Mouse (Mus musculus): ENCODE results near the gene Khk. TPM values are rescaled to one million over a fixed set of nuclear protein-coding genes. Genes with fewer than 3 reads are reported as not detected.
A peak's percentile ranks its signal among the peaks of the same experiment; 100 is the strongest.

The Khk gene
- polyA plus RNA-seq, 1 experiment, result 579 TPM

DNA sequence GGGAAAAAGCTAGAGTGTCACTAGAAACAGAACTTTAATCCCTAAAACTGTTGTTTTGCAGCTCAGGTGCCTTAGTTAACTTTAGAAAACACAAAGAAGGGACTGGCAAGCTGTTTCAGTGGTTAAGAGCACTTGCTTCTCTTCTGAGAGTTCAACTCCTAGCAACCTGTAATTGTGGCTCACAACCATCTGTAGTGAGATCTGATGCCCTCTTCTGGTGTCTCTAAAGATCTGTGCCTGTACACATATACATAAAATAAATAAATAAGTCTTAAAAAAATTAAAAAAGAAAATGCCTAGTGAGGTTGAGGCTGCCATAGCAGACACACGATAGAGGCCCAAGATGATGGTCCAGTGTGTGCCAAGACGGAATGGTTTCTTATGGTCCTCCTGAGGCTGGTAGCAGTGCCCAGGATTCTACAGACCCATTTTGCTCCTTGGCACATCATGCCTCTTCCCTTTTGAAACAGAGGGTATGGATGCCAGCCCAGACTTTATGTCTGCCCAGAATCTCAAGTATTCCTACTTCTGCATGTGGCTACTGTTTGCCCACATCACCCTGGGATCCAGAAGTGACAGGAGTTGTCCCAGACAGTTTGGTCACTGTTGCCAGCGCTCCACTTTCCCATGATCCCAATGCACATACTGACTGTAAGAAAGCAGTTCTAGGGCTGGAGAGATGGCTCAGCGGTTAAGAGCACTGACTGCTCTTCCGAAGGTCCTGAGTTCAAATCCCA, 13.7 kb downstream of the Khk start:
- TF ChIP-seq CTCF (IDR thresholded peaks at IDR 0.05; ENCODE audit: extremely low read depth, insufficient read length, insufficient replicate concordance, low read depth, low read length) (no peak), POLR2A (IDR thresholded peaks at IDR 0.05; ENCODE audit: low read depth, low read length) (no peak)
- WGBS, result 90% methylated on average over 5 of the region's 5 CpGs
- Histone ChIP-seq H3K36me3 (ENCODE audit: control insufficient read depth, insufficient read depth, low read length) (peaks cover 22% of the 10 kb centered on the region), H3K27ac (ENCODE audit: insufficient read depth, low read depth, low read length) (no peak overlapping the region), H3K4me3 (ENCODE audit: low read depth, low read length) (no peak overlapping the region), H3K4me1 (ENCODE audit: control insufficient read depth, insufficient read depth, insufficient read length, low read length) (no peaks in the 10 kb centered on the region; the same call in 1 of the 2 replicates), H3K27me3 (ENCODE audit: control insufficient read depth, insufficient read depth, low read length) (no peaks in the 10 kb centered on the region)

- no peak for TF ChIP-seq POLR2A (IDR thresholded peaks at IDR 0.05; ENCODE audit: low read depth, low read length)
- TF ChIP-seq CTCF (IDR thresholded peaks at IDR 0.05; ENCODE audit: extremely low read depth, insufficient read length, insufficient replicate concordance, low read depth, low read length), result peak; percentile 61; the same call in 1 of the 2 replicates
- H3K27ac ChIP-seq (ENCODE audit: insufficient read depth, low read depth, low read length), result no peak overlapping the region
- peaks cover 13% of the 10 kb centered on the region; the same call in 1 of the 2 replicates for H3K4me1 ChIP-seq (ENCODE audit: control insufficient read depth, insufficient read depth, insufficient read length, low read length)
- H3K36me3 ChIP-seq (ENCODE audit: control insufficient read depth, insufficient read depth, low read length), result no peaks in the 10 kb centered on the region; the same call in 1 of the 2 replicates
- no peak overlapping the region for H3K4me3 ChIP-seq (ENCODE audit: low read depth, low read length)
- 83% methylated on average over 2 of the region's 2 CpGs for WGBS
- no peaks in the 10 kb centered on the region for H3K27me3 ChIP-seq (ENCODE audit: control insufficient read depth, insufficient read depth, low read length)
Observed at GRCm38 (mm10) chr5:30943004-30943403, 21.8 kb downstream of the Khk start.

- Histone ChIP-seq H3K27ac (ENCODE audit: insufficient read depth, low read depth, low read length) (peak overlapping the region; percentile 91), H3K36me3 (ENCODE audit: control insufficient read depth, insufficient read depth, low read length) (no peaks in the 10 kb centered on the region), H3K4me3 (ENCODE audit: low read depth, low read length) (peak overlapping the region; percentile 69), H3K4me1 (ENCODE audit: control insufficient read depth, insufficient read depth, insufficient read length, low read length) (peaks cover 13% of the 10 kb centered on the region; the same call in 1 of the 2 replicates), H3K27me3 (ENCODE audit: control insufficient read depth, insufficient read depth, low read length) (no peaks in the 10 kb centered on the region)
- WGBS, result 63% methylated on average over 6 of the region's 6 CpGs
- TF ChIP-seq CTCF (IDR thresholded peaks at IDR 0.05; ENCODE audit: extremely low read depth, insufficient read length, insufficient replicate concordance, low read depth, low read length) (no peak), POLR2A (IDR thresholded peaks at IDR 0.05; ENCODE audit: low read depth, low read length) (no peak)
Observed at GRCm38 (mm10) chr5:30944344-30944743, 23.1 kb downstream of the Khk start.

- Histone ChIP-seq H3K27ac (ENCODE audit: insufficient read depth, low read depth, low read length) (peak within 1 kb of the TSS; percentile 91), H3K4me1 (ENCODE audit: control insufficient read depth, insufficient read depth, insufficient read length, low read length) (peaks cover 13% of the 10 kb centered on the region; the same call in 1 of the 2 replicates), H3K27me3 (ENCODE audit: control insufficient read depth, insufficient read depth, low read length) (no peaks in the 10 kb centered on the region), H3K4me3 (ENCODE audit: low read depth, low read length) (peak within 1 kb of the TSS; percentile 69), H3K36me3 (ENCODE audit: control insufficient read depth, insufficient read depth, low read length) (no peaks in the 10 kb centered on the region)
- WGBS, result 5% methylated on average over 44 of the region's 44 CpGs
- peak; percentile 49; the same call in 1 of the 2 replicates for TF ChIP-seq POLR2A (IDR thresholded peaks at IDR 0.05; ENCODE audit: low read depth, low read length)
- TF ChIP-seq CTCF (IDR thresholded peaks at IDR 0.05; ENCODE audit: extremely low read depth, insufficient read length, insufficient replicate concordance, low read depth, low read length), result peak; percentile 51; the same call in 1 of the 2 replicates
Observed at GRCm38 (mm10) chr5:30944956-30945781, 23.9 kb downstream of the Khk start, which contains the start of gene Cgref1. TSS of gene Cgref1 (minus strand) at chr5:30945591.

DNA sequence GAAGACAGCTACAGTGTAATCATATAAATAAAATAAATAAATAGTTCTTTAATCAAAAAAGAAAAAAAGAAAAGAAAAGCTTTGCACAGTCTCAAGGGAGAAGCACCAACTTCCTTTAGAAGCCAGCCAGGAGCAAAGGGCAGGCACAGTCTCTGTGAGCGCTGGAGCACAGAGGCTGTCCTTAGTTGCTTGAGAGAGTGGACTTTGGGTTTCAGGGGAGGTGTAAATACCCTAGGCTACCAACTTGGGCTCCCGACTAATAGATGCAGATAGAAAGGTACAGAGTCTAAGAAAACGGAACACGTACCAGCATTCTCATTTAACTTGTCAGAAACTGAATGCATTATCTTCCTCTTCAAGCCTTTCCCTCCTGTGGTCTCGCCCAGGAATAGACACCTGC, 27.4 kb downstream of the Khk start:
- Histone ChIP-seq H3K27ac (ENCODE audit: insufficient read depth, low read depth, low read length) (peak overlapping the region; percentile 93), H3K27me3 (ENCODE audit: control insufficient read depth, insufficient read depth, low read length) (no peaks in the 10 kb centered on the region), H3K36me3 (ENCODE audit: control insufficient read depth, insufficient read depth, low read length) (peaks cover 16% of the 10 kb centered on the region), H3K4me3 (ENCODE audit: low read depth, low read length) (no peak overlapping the region), H3K4me1 (ENCODE audit: control insufficient read depth, insufficient read depth, insufficient read length, low read length) (peaks cover 20% of the 10 kb centered on the region; the same call in 1 of the 2 replicates)
- 37% methylated on average over 5 of the region's 5 CpGs for WGBS
- TF ChIP-seq POLR2A (IDR thresholded peaks at IDR 0.05; ENCODE audit: low read depth, low read length) (no peak), CTCF (IDR thresholded peaks at IDR 0.05; ENCODE audit: extremely low read depth, insufficient read length, insufficient replicate concordance, low read depth, low read length) (no peak)

DNA sequence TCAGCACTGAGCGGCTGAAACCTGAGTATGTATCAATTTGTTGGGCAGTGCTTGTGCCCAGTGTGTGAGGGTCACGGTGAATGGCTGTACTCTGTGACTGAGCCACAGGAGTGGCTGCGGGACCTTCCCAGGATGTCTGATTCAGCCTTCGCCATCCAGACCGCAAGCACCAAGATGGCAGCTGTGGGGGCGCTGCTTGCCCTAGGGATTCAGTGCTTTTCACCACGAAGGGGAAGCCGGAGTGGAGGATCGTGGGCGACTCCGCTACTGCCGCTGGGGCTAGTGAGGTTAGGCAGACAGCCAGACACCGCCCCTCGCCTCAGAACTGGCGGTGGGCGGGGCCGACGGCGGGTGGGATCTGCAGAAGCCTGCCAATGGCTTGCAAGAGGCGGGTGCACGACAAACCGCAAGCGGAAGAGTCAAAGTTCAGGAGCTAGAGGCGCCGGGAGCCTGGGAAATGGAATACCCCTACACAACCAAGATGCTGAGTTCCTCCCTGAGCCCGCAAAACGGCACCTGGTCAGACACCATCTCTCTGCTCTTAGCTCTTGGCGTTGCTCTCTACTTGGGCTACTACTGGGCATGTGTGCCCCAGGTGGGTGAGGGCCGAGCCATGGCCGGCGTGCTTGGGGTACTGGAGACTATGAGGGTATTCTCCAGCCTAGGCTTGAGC, 28.6 kb downstream of the Khk start:
- WGBS, result 1% methylated on average over 31 of the region's 31 CpGs
- H3K27ac ChIP-seq (ENCODE audit: insufficient read depth, low read depth, low read length), result peak overlapping the region; percentile 93
- peaks cover 27% of the 10 kb centered on the region for H3K36me3 ChIP-seq (ENCODE audit: control insufficient read depth, insufficient read depth, low read length)
- H3K4me3 ChIP-seq (ENCODE audit: low read depth, low read length), result peak overlapping the region; percentile 70
- no peak for TF ChIP-seq CTCF (IDR thresholded peaks at IDR 0.05; ENCODE audit: extremely low read depth, insufficient read length, insufficient replicate concordance, low read depth, low read length)
- peak; percentile 79 for TF ChIP-seq POLR2A (IDR thresholded peaks at IDR 0.05; ENCODE audit: low read depth, low read length)
- H3K27me3 ChIP-seq (ENCODE audit: control insufficient read depth, insufficient read depth, low read length), result no peaks in the 10 kb centered on the region
- peaks cover 20% of the 10 kb centered on the region; the same call in 1 of the 2 replicates for H3K4me1 ChIP-seq (ENCODE audit: control insufficient read depth, insufficient read depth, insufficient read length, low read length)
